Mouse (Mus musculus) layer of hippocampus, adult 18-20 months (tissue): ENCODE data around the gene Nnmt. TPM values are rescaled to one million over a fixed set of nuclear protein-coding genes. Genes with fewer than 3 reads are reported as not detected.

Experiments
- DNase-seq, 2 experiments: peaks; one replicate each; pipeline ENCODE4 v3.0.0; 2022; ENCODE audit warnings: low spot score in 2 of 2
- total RNA-seq, 2 experiments: library from RNA; stranded (reverse); gene quantifications; 2 replicates each; pipeline ENCODE4 v1.2.3; 2021

Gene Nnmt
- total RNA-seq, 2 experiments from 2014 or later = 2.3 to 2.7 TPM

DNA sequence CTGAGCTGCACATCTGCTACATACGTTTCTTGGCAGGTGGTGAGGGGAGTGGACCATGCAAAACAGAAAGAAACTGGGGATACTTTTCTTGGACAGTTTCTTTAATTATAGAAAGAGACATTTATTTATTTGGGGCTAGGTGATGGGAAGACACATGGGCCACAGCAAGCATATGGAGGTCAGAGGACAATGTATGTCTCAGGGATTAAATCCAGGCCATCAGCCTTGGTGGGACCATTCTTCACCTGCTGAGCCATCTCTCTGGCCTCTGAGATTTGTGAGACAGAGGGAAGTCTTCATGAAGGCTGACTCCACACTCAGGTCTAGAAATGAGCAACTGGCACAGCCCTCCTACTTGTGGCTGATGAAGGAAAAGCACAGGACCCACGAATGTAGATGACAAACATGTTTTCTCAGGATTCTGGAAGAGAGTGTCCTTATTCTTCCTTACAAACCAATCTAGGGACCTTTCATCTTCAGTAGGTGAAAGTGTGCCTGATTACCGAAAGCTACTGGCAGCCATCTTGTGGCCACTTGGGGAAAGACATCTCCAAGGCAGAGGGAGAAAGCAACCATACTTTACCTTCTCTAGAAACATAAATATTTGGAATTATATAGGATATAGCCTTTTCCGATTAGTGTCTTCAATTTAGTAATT lies 45.3 kb downstream of the Nnmt start:
- peak; percentile 26 to 62 for DNase-seq

DNA sequence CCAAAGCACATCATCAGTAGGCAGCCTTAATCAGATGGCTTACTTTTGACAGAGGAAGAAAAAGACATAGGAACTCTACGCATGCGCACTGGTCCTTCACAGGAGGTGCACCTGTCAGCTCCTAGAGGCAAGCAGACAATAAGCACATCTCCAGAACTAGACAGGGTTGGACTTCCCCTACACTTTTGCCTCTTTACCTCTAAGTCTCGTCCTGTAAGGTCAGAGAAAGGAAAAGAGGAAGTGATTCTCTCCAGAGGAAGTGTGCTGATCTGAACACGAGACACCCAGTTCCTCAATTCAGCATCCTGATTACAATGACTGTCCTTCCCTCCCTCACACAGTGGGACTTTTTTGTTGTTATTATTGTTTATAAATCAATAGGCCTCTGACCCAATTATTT lies 46.3 kb downstream of the Nnmt start:
- DNase-seq = no peak

- DNase-seq = peak in 1 of 2 experiments; percentile 24
These were observed 55.9 kb downstream of the Nnmt start for GRCm38 (mm10) chr9:48549056-48549455.

GRCm38 (mm10) chr9:48547233-48547632 lies 57.7 kb downstream of the Nnmt start:
- DNase-seq = no peak

Other genes starting within 250 kb of the Nnmt start
- 100 to 1,000 TPM in 1 of 2 experiments, 10 to 100 TPM in 1; 95.5 to 100 TPM for gene Rexo2, start 124.5 kb downstream of the Nnmt start, total RNA-seq
- gene Rbm7, start 109.9 kb downstream of the Nnmt start, total RNA-seq = 10 to 100 TPM; 37.2 to 39.8 TPM
- 10 to 100 TPM; 11.2 to 13.2 TPM for gene Gm5617, start 109.7 kb downstream of the Nnmt start, total RNA-seq
- 100 to 1,000 TPM; 142 to 156 TPM for gene Zbtb16, start 231.1 kb upstream of the Nnmt start, total RNA-seq